9 mouse cellular contexts compared by ENCODE assay signal in genomic region chr17:85454419-85454983, GRCm38 (mm10).
DNase-seq lines count a peak whose midpoint lies in the region; ATAC-seq lines count a peak whose summit lies in the region.
"Had no signal": no experiment of that assay in that cellular context is flagged by ENCODE, and none has a peak within 500 bp of the region (broad histone marks: within the 10 kb centered on the region; RNA-seq: fewer than 3 reads in every experiment).

No protein-coding gene starts in this region.

- no peak overlapping the region for H3K27ac ChIP-seq in liver, embryonic 12.5 days
- peak overlapping the region; percentile 53; the same call in 1 of the 2 replicates for H3K27ac ChIP-seq in forebrain, embryonic 11.5 days (ENCODE audit: low read depth, low read length)
- H3K27ac ChIP-seq in hindbrain, embryonic 13.5 days, result no peak overlapping the region

- DNase-seq in liver, result no peak
- peak; percentile 69 for DNase-seq in forebrain, embryonic 11.5 days (ENCODE audit: low spot score)
- DNase-seq in retina, postnatal 1 day, result peak; percentile 83
- no peak for DNase-seq in right cerebral cortex, postnatal 36 days (ENCODE audit: low spot score in 2 of 2)
- no peak for DNase-seq in lung, postnatal 14 days
- no peak for DNase-seq in gastrocnemius, postnatal 36 days
- DNase-seq: lung, postnatal 36 days had no signal

- peaks cover 82% of the 10 kb centered on the region for H3K27me3 ChIP-seq in liver, embryonic 12.5 days (replicated peaks)
- H3K27me3 ChIP-seq in forebrain, embryonic 11.5 days (ENCODE audit: control insufficient read depth, insufficient read depth, low read length), result peaks cover 31% of the 10 kb centered on the region
- H3K27me3 ChIP-seq in hindbrain, embryonic 13.5 days, result peaks cover 96% of the 10 kb centered on the region

- no peak overlapping the region for H3K4me3 ChIP-seq in liver, embryonic 12.5 days
- H3K4me3 ChIP-seq in forebrain, embryonic 11.5 days (ENCODE audit: low read depth, low read length), result peak overlapping the region; percentile 22; the same call in 1 of the 2 replicates
- H3K4me3 ChIP-seq in hindbrain, embryonic 13.5 days, result no peak overlapping the region

- H3K4me1 ChIP-seq in liver, embryonic 12.5 days, result no peaks in the 10 kb centered on the region
- peaks cover 12% of the 10 kb centered on the region for H3K4me1 ChIP-seq in forebrain, embryonic 11.5 days (replicated peaks; ENCODE audit: control insufficient read depth, insufficient read depth, low read length)
- peaks cover 5% of the 10 kb centered on the region; the same call in 1 of the 2 replicates for H3K4me1 ChIP-seq in hindbrain, embryonic 13.5 days (replicated peaks)

- no peaks in the 10 kb centered on the region for H3K9me3 ChIP-seq in liver, embryonic 12.5 days (replicated peaks)
- no peaks in the 10 kb centered on the region for H3K9me3 ChIP-seq in forebrain, embryonic 11.5 days (ENCODE audit: control insufficient read depth, low read length)
- H3K9me3 ChIP-seq in hindbrain, embryonic 13.5 days, result no peaks in the 10 kb centered on the region

- H3K36me3 ChIP-seq in liver, embryonic 12.5 days, result no peaks in the 10 kb centered on the region
- no peaks in the 10 kb centered on the region for H3K36me3 ChIP-seq in forebrain, embryonic 11.5 days (ENCODE audit: control insufficient read depth, insufficient read depth, low read length)
- H3K36me3 ChIP-seq in hindbrain, embryonic 13.5 days, result no peaks in the 10 kb centered on the region

- no peak for ATAC-seq in liver, embryonic 12.5 days
- peak; percentile 63 for ATAC-seq in forebrain, embryonic 11.5 days (replicated peaks; ENCODE audit: low FRiP score)
- no peak for ATAC-seq in hindbrain, embryonic 13.5 days (ENCODE audit: low FRiP score)

- intact Hi-C loops in gastrocnemius, postnatal 36 days (cut with DNase I), result no loop called here

- 4% methylated on average over 23 of the region's 23 CpGs for WGBS in liver, embryonic 12.5 days (ENCODE audit: insufficient replicate concordance)
- under 1% methylated on average over 23 of the region's 23 CpGs for WGBS in forebrain, embryonic 11.5 days
- 4% methylated on average over 23 of the region's 23 CpGs for WGBS in hindbrain, embryonic 13.5 days

- peak overlapping the region; percentile 28 for H3K4me2 ChIP-seq in liver, embryonic 12.5 days
- peak overlapping the region; percentile 55 for H3K4me2 ChIP-seq in forebrain, embryonic 11.5 days (ENCODE audit: low read depth, low read length, severe bottlenecking)
- H3K4me2 ChIP-seq in hindbrain, embryonic 13.5 days, result 0 out of 2 replicates have a peak overlapping the region, but pooled peaks have one; percentile 10

- no peak overlapping the region for H3K9ac ChIP-seq in liver, embryonic 12.5 days
- H3K9ac ChIP-seq in forebrain, embryonic 11.5 days (ENCODE audit: low read length), result peak overlapping the region; percentile 48
- no peak overlapping the region for H3K9ac ChIP-seq in hindbrain, embryonic 13.5 days

Comparison
In these comparisons a context has a peak if more than half of its experiments do, and no peak if none do; other contexts are left out.
1. DNase-seq: peak in forebrain, embryonic 11.5 days (single experiment) and retina, postnatal 1 day (single experiment); none in liver (single experiment), right cerebral cortex, postnatal 36 days (0 of 2), lung, postnatal 14 days (single experiment) and gastrocnemius, postnatal 36 days (0 of 2).
2. Peak in every context shown above with its lines, with median percentiles within 50 percentile points of each other: H3K4me2 ChIP-seq.